Mouse (Mus musculus) cerebellum, adult 18-20 months (tissue): Measurements from ENCODE around the gene Tlr2.

ENCODE experiments used
- DNase-seq, 2 experiments: peaks; one replicate each; pipeline ENCODE4 v3.0.0; 2021

The Tlr2 gene

GRCm38 (mm10) chr3:83827684-83828083 lies 13.9 kb downstream of the Tlr2 start:
- DNase-seq, result no peak

GRCm38 (mm10) chr3:83823774-83824173 lies 17.8 kb downstream of the Tlr2 start:
- no peak for DNase-seq

- no peak for DNase-seq
Observed at GRCm38 (mm10) chr3:83816372-83816925, 25.1 kb downstream of the Tlr2 start.

GRCm38 (mm10) chr3:83812863-83813262 lies 28.7 kb downstream of the Tlr2 start:
- DNase-seq, result no peak

GRCm38 (mm10) chr3:83811987-83812386 lies 29.6 kb downstream of the Tlr2 start:
- DNase-seq, result no peak

GRCm38 (mm10) chr3:83808483-83808882 lies 33.1 kb downstream of the Tlr2 start:
- no peak for DNase-seq

GRCm38 (mm10) chr3:83801649-83802155 lies 39.9 kb downstream of the Tlr2 start:
- DNase-seq, result no peak

GRCm38 (mm10) chr3:83799486-83799885 lies 42.1 kb downstream of the Tlr2 start:
- DNase-seq, result no peak

GRCm38 (mm10) chr3:83797828-83798227 lies 43.7 kb downstream of the Tlr2 start:
- peak; percentile 8 to 35 for DNase-seq

- DNase-seq, result no peak
Observed at GRCm38 (mm10) chr3:83797098-83797497, 44.5 kb downstream of the Tlr2 start.

GRCm38 (mm10) chr3:83791444-83791843 lies 50.1 kb downstream of the Tlr2 start:
- DNase-seq, result no peak

- DNase-seq, result no peak
Observed at GRCm38 (mm10) chr3:83789651-83790451, 51.7 kb downstream of the Tlr2 start.

- DNase-seq, result no peak
Observed at GRCm38 (mm10) chr3:83787776-83788305, 53.7 kb downstream of the Tlr2 start.

GRCm38 (mm10) chr3:83787086-83787485 lies 54.5 kb downstream of the Tlr2 start:
- no peak for DNase-seq
